Mouse (Mus musculus) kidney, embryonic 16.5 days (tissue): ENCODE data around the gene Telo2. TPM values are rescaled to one million over a fixed set of nuclear protein-coding genes. Genes with fewer than 3 reads are reported as not detected.
A peak's percentile ranks its signal among the peaks of the same experiment; 100 is the strongest.

Experiments used
- ATAC-seq: fragments of 200-750 bp; cut with Nextera tagmentation; 2 replicates; pipeline ENCODE4 v1.8.0; 2017; ENCODE audit warnings: moderate TSS enrichment; ENCODE audit not compliant: low FRiP score, low TSS enrichment
- H3K27ac ChIP-seq: fragments of 300-500 bp; sonication (generic); 2 replicates; pipeline ENCODE4 v1.5.1; 2014; ENCODE audit warnings: low read length
- H3K27me3 ChIP-seq: fragments of 300-500 bp; sonication (generic); 2 replicates; pipeline ENCODE4 v1.6.1; 2014; ENCODE audit warnings: low read length, control low read depth, mixed read lengths; ENCODE audit not compliant: insufficient read depth
- H3K36me3 ChIP-seq: fragments of 300-500 bp; sonication (generic); 2 replicates; pipeline ENCODE4 v1.6.1; 2014; ENCODE audit warnings: low read length, control low read depth, mixed read lengths; ENCODE audit not compliant: insufficient read depth
- H3K4me1 ChIP-seq: fragments of 300-500 bp; sonication (generic); 2 replicates; pipeline ENCODE4 v1.6.1; 2014; ENCODE audit warnings: low read length, control low read depth, mixed read lengths; ENCODE audit not compliant: insufficient read depth
- H3K4me2 ChIP-seq: fragments of 300-500 bp; sonication (generic); replicated peaks from 2 replicates; pipeline ENCODE4 v1.6.1; 2014; ENCODE audit warnings: low read depth, low read length
- H3K4me3 ChIP-seq: fragments of 300-500 bp; sonication (generic); 2 replicates; pipeline ENCODE4 v1.5.1; 2014; ENCODE audit warnings: mild to moderate bottlenecking, low read length
- H3K9ac ChIP-seq: fragments of 300-500 bp; sonication (generic); replicated peaks from 2 replicates; pipeline ENCODE4 v1.6.1; 2014; ENCODE audit warnings: low read length
- H3K9me3 ChIP-seq: fragments of 300-500 bp; sonication (generic); 2 replicates; pipeline ENCODE4 v1.6.1; 2016; ENCODE audit warnings: low read length, control low read depth
- WGBS: fragments of 180-500 bp; shearing (Covaris S2); extraction: QIAGEN DNeasy Blood & Tissue Kit; methylation state at CpG from one replicate; pipeline ENCODE4 v1.1.7; 2014; 5-methylcytosine and 5-hydroxymethylcytosine counted together
- polyA plus RNA-seq: library from polyadenylated mRNA; unstranded; fragments of >200 nt; fragmentation: Nextera tagmentation; extraction: Ambion mirVana; gene quantifications from 2 replicates; pipeline ENCODE4 v1.2.1, GENCODE M21; 2015

Gene Telo2
- polyA plus RNA-seq, 1 experiment from 2014 or later: 49.5 TPM

GRCm38 (mm10) chr17:25065189-25065588, 50.6 kb downstream of the Telo2 start:
- ATAC-seq: no peak
- peak overlapping the region; percentile 73; the same call in 1 of the 2 replicates for H3K27ac ChIP-seq
- H3K4me2 ChIP-seq: no peak overlapping the region
- H3K9ac ChIP-seq: no peak overlapping the region
- peaks cover 17% of the 10 kb centered on the region for H3K36me3 ChIP-seq
- no peaks in the 10 kb centered on the region for H3K27me3 ChIP-seq
- no peaks in the 10 kb centered on the region for H3K9me3 ChIP-seq
- H3K4me3 ChIP-seq: no peak overlapping the region
- WGBS: 72% methylated on average over 3 of the region's 3 CpGs
- H3K4me1 ChIP-seq: peaks cover 10% of the 10 kb centered on the region; the same call in 1 of the 2 replicates

GRCm38 (mm10) chr17:25064351-25064750, 51.4 kb downstream of the Telo2 start:
- peak; percentile 76 for ATAC-seq
- WGBS: 51% methylated on average over 9 of the region's 9 CpGs

DNA sequence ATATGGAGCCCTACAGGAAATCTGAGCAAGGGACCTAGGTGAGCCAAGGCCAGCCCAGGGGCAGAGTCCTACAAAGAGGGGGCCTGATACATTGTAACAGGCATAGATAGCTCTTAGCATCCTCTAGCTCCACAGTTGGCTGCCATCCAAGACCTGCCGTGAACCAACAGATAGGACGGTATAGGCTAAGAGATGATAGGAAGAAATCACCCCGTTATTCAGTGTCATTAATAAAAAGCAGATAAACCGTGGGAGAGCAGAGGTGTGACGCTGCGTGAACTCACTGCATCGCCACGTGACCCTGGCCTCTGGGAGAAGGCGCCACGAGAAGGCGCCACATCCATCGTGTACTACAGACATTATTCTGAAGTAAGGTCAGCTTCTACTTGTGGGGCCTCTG, 51.9 kb downstream of the Telo2 start:
- Histone ChIP-seq H3K9ac (no peak overlapping the region), H3K27ac (peak overlapping the region; percentile 83), H3K27me3 (no peaks in the 10 kb centered on the region), H3K4me1 (peaks cover 10% of the 10 kb centered on the region; the same call in 1 of the 2 replicates), H3K9me3 (no peaks in the 10 kb centered on the region), H3K4me2 (no peak overlapping the region; the same call in 1 of the 2 replicates), H3K4me3 (no peak overlapping the region), H3K36me3 (peaks cover 16% of the 10 kb centered on the region)
- 77% methylated on average over 12 of the region's 12 CpGs for WGBS
- ATAC-seq: 0 out of 2 replicates have a peak, but pooled peaks have one; percentile 47

More at GRCm38 (mm10) chr17:25064351-25064750, 51.4 kb downstream of the Telo2 start:
- Histone ChIP-seq H3K36me3 (peaks cover 17% of the 10 kb centered on the region), H3K4me1 (peaks cover 10% of the 10 kb centered on the region; the same call in 1 of the 2 replicates), H3K9me3 (no peaks in the 10 kb centered on the region), H3K4me2 (no peak overlapping the region; the same call in 1 of the 2 replicates), H3K9ac (no peak overlapping the region), H3K27me3 (no peaks in the 10 kb centered on the region), H3K4me3 (no peak overlapping the region), H3K27ac (peak overlapping the region; percentile 83)

DNA sequence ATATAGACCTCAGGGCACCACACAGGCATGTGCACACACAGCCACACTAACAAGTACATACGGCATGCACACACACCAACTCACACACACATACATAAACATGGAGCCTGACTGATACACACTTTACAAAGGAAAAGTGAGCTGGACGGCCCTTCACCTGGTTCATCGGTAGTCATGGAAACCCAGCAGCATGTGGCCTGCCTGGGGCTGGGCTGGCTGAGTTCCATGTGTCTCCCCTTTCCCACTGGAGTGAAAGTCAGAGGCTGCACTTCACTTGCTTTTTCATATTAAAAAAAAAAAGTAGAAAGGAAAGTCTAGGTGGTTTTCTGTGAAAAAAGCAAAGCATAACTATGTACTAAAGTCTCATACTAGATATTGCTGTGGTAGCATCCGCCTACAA, 52.5 kb downstream of the Telo2 start:
- no peaks in the 10 kb centered on the region for H3K9me3 ChIP-seq
- H3K4me1 ChIP-seq: peaks cover 10% of the 10 kb centered on the region; the same call in 1 of the 2 replicates
- peak overlapping the region; percentile 83; the same call in 1 of the 2 replicates for H3K27ac ChIP-seq
- H3K4me2 ChIP-seq: no peak overlapping the region
- H3K27me3 ChIP-seq: no peaks in the 10 kb centered on the region
- no peak overlapping the region for H3K4me3 ChIP-seq
- 78% methylated on average over 4 of the region's 4 CpGs for WGBS
- H3K9ac ChIP-seq: no peak overlapping the region
- H3K36me3 ChIP-seq: peaks cover 22% of the 10 kb centered on the region
- no peak for ATAC-seq

- ATAC-seq: no peak
- Histone ChIP-seq H3K36me3 (peaks cover 48% of the 10 kb centered on the region), H3K27ac (no peak overlapping the region), H3K4me1 (no peaks in the 10 kb centered on the region), H3K4me2 (no peak overlapping the region), H3K9me3 (no peaks in the 10 kb centered on the region), H3K4me3 (no peak overlapping the region), H3K9ac (no peak overlapping the region), H3K27me3 (no peaks in the 10 kb centered on the region)
- WGBS: 90% methylated on average over 6 of the region's 6 CpGs
Measured at GRCm38 (mm10) chr17:25057041-25057440, 58.7 kb downstream of the Telo2 start.

DNA sequence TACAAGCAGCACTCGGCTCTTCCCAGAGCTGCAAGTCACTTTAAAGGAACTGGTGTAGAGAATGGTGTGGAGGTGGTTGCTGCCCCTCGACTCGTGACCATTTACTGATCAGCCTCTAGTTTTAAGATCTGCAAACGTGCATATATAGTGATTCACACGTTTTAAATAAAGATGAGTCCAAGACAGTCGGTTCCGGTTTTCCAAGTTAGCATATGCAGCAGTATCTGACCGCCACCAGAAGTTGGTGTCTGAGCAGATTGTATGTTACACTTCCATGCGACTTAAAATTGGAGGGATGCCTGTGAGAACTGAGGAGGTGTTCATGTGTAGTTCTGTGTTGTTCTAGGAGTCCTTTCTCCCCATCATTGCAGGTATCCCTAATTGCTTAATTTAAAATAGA, 62.5 kb downstream of the Telo2 start:
- ATAC-seq: no peak
- 83% methylated on average over 9 of the region's 9 CpGs for WGBS
- no peak overlapping the region for H3K27ac ChIP-seq
- H3K27me3 ChIP-seq: no peaks in the 10 kb centered on the region
- no peak overlapping the region for H3K4me3 ChIP-seq
- peaks cover 40% of the 10 kb centered on the region for H3K36me3 ChIP-seq
- H3K4me2 ChIP-seq: no peak overlapping the region
- H3K9ac ChIP-seq: no peak overlapping the region
- no peaks in the 10 kb centered on the region for H3K4me1 ChIP-seq
- H3K9me3 ChIP-seq: no peaks in the 10 kb centered on the region

Other genes with a start within 250 kb of the Telo2 start
- 3.0 and 3.1 TPM in 2 replicates for gene Igfals, start 250.0 kb downstream of the Telo2 start, polyA plus RNA-seq
- gene Nubp2, start 229.6 kb downstream of the Telo2 start, polyA plus RNA-seq: 63.3 and 67.1 TPM in 2 replicates
- gene Spsb3, start 229.3 kb downstream of the Telo2 start, polyA plus RNA-seq: 46.2 and 50.4 TPM in 2 replicates
- gene Eme2, start 220.9 kb downstream of the Telo2 start, polyA plus RNA-seq: 36.5 and 38.5 TPM in 2 replicates
- gene Mrps34, start 220.9 kb downstream of the Telo2 start, polyA plus RNA-seq: 102 TPM in 2 replicates
- gene Nme3, start 219.5 kb downstream of the Telo2 start, polyA plus RNA-seq: 78.1 and 86.1 TPM in 2 replicates
- gene Mapk8ip3, start 179.0 kb downstream of the Telo2 start, polyA plus RNA-seq: 30.1 and 33.6 TPM in 2 replicates
- gene Jpt2, start 155.3 kb downstream of the Telo2 start, polyA plus RNA-seq: 197 and 218 TPM in 2 replicates
- gene Cramp1l, start 100.2 kb downstream of the Telo2 start, polyA plus RNA-seq: 5.4 and 6.6 TPM in 2 replicates
- 24.9 and 25.5 TPM in 2 replicates for gene Ift140, start 99.9 kb downstream of the Telo2 start, polyA plus RNA-seq
- gene Tmem204, start 32.4 kb downstream of the Telo2 start, polyA plus RNA-seq: 34.4 and 44.7 TPM in 2 replicates
- not detected in 2 replicates for gene Ptx4, start 4.8 kb upstream of the Telo2 start, polyA plus RNA-seq
- gene Clcn7, start 17.4 kb upstream of the Telo2 start, polyA plus RNA-seq: 23.2 and 26.8 TPM in 2 replicates
- gene Ccdc154, start 46.5 kb upstream of the Telo2 start, polyA plus RNA-seq: not detected in 2 replicates
- not detected in 2 replicates for gene Gm38655, start 59.5 kb upstream of the Telo2 start, polyA plus RNA-seq
- 34.4 and 35.6 TPM in 2 replicates for gene BC003965, start 68.6 kb upstream of the Telo2 start, polyA plus RNA-seq
- gene Unkl, start 72.4 kb upstream of the Telo2 start, polyA plus RNA-seq: 10.4 and 10.9 TPM in 2 replicates
- 51.2 and 56.6 TPM in 2 replicates for gene Gnptg, start 124.2 kb upstream of the Telo2 start, polyA plus RNA-seq
- gene Tsr3, start 124.2 kb upstream of the Telo2 start, polyA plus RNA-seq: 49.7 and 51.6 TPM in 2 replicates
- gene Baiap3, start 140.4 kb upstream of the Telo2 start, polyA plus RNA-seq: 2.0 and 2.3 TPM in 2 replicates
- gene Ube2i, start 158.7 kb upstream of the Telo2 start, polyA plus RNA-seq: 611 and 640 TPM in 2 replicates
- 0.30 TPM in 1 of 2 replicates, not detected in the other for gene Prss34, start 182.4 kb upstream of the Telo2 start, polyA plus RNA-seq
- not detected in 2 replicates for gene Prss28, start 192.7 kb upstream of the Telo2 start, polyA plus RNA-seq
- gene Prss29, start 202.7 kb upstream of the Telo2 start, polyA plus RNA-seq: not detected in 2 replicates
- gene Tpsab1, start 229.6 kb upstream of the Telo2 start, polyA plus RNA-seq: 0.36 and 0.49 TPM in 2 replicates